In genomic region chr9:95472926-95473325, GRCm38 (mm10) we compare ENCODE assay signal across 10 mouse cellular contexts. TPM values are rescaled to one million over a fixed set of nuclear protein-coding genes. Genes with fewer than 3 reads are reported as not detected.
DNase-seq lines count a peak whose midpoint lies in the region; TF ChIP-seq lines count a peak whose summit lies in the region.
"Had no signal": no experiment of that assay in that cellular context is flagged by ENCODE, and none has a peak within 500 bp of the region (broad histone marks: within the 10 kb centered on the region; RNA-seq: fewer than 3 reads in every experiment).

No protein-coding gene starts in this region.

- peaks cover 10% of the 10 kb centered on the region; the same call in 1 of the 2 replicates for H3K36me3 ChIP-seq in kidney, adult 2 months (ENCODE audit: control insufficient read depth, insufficient read depth, low read length)

- peak; percentile 34 for DNase-seq in kidney, adult 2 months
- DNase-seq in kidney, postnatal 14 days: no peak
- peak; percentile 52 for DNase-seq in CD4-positive, CD25-positive, alpha-beta regulatory T cell, adult 2 months (ENCODE audit: low read depth, low spot score)
- DNase-seq in NIH3T3 (ENCODE audit: low read depth): peak; percentile 63
- DNase-seq in hindlimb bud, embryonic 11.5 days (ENCODE audit: extremely low spot score, low read depth, low spot score): peak; percentile 20
- no peak for DNase-seq in adrenal gland, adult 8-10 months
- DNase-seq in spleen, postnatal 10 days (ENCODE audit: low spot score in 2 of 2): no peak
- no peak for DNase-seq in urinary bladder, adult 18-20 months (ENCODE audit: low spot score in 2 of 2)
- DNase-seq: kidney, postnatal 25 days had no signal

- TF ChIP-seq CTCF in kidney, adult 2 months (conservative IDR thresholded peaks at IDR 0.05; ENCODE audit: insufficient read depth, insufficient read length, low read depth, low read length): 0 out of 2 replicates have a peak, but pooled peaks have one; percentile 8

- no peaks in the 10 kb centered on the region for H3K4me1 ChIP-seq in kidney, adult 2 months (ENCODE audit: control insufficient read depth, insufficient read depth, low read length)

- 88% methylated on average over 1 of the region's 1 CpGs for WGBS in kidney, adult 2 months

- no peak for TF ChIP-seq POLR2A in kidney, adult 2 months (IDR thresholded peaks at IDR 0.05; ENCODE audit: low read depth, low read length)

- no peak overlapping the region for H3K4me3 ChIP-seq in kidney, adult 2 months (ENCODE audit: insufficient read depth, low read depth, low read length)

- H3K27ac ChIP-seq in kidney, adult 2 months (ENCODE audit: insufficient read depth, low read depth, low read length): no peak overlapping the region
- H3K27ac ChIP-seq: macrophage had no signal

- no peaks in the 10 kb centered on the region for H3K27me3 ChIP-seq in kidney, adult 2 months (replicated peaks; ENCODE audit: control insufficient read depth, insufficient read depth, low read length)

RNA-seq across cellular contexts. Expression of gene U2surp, which starts 38.9 kb away (rescaled TPM):
- polyA plus RNA-seq in kidney, adult 2 months (2012; rRNA removed): 3.0 and 4.8 TPM in 2 replicates
- 10 to 100 TPM; 49.6 to 66.1 (median 61.3) TPM for total RNA-seq in adrenal gland, adult 8-10 months (2022)

Comparison
In these comparisons a context has a peak if more than half of its experiments do, and no peak if none do; other contexts are left out.
1. DNase-seq: peak in kidney, adult 2 months (single experiment), CD4-positive, CD25-positive, alpha-beta regulatory T cell, adult 2 months (single experiment), NIH3T3 (single experiment) and hindlimb bud, embryonic 11.5 days (single experiment); none in kidney, postnatal 14 days (single experiment), adrenal gland, adult 8-10 months (single experiment), spleen, postnatal 10 days (0 of 2) and urinary bladder, adult 18-20 months (0 of 2).